Mouse (Mus musculus): ENCODE results near the gene Smim12. TPM values are rescaled to one million over a fixed set of nuclear protein-coding genes. Genes with fewer than 3 reads are reported as not detected.

Smim12 gene
- polyA plus RNA-seq (2015; fragmentation: Nextera tagmentation; extraction: Ambion mirVana): 58.9 and 65.1 TPM in 2 replicates

DNA sequence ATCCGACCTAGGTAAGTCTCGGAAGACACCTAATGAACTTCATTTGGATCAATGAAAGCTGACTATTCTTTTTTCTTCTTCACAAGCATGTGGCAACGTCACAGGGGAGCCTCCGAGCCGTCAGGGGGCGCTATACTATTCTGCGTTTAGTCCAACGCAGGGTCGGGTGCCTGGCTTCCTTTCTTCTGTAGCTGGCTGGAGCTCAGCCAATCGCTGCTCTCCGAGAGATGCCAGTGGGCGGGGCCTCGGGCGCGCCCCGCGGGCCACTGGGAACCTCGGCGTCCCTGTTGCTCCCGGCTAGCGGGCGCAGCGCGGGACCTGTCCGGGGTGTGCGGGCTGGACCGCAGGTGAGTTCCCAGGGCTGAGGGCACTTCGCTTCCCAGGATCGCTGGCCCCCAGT, at the start of gene Smim12:
Smim12 (plus strand) TSS at position 233 of the 400 bp plus-strand sequence.

Other genes with a start within 250 kb of the Smim12 start
- 56.8 and 61.3 TPM in 2 replicates for gene Sfpq, start 222.5 kb upstream of the Smim12 start, polyA plus RNA-seq (2015; fragmentation: Nextera tagmentation; extraction: Ambion mirVana)
- gene Zmym1, start 182.6 kb upstream of the Smim12 start, polyA plus RNA-seq (2015; fragmentation: Nextera tagmentation; extraction: Ambion mirVana): 9.0 and 9.1 TPM in 2 replicates
- 8.1 and 10.1 TPM in 2 replicates for gene Zmym6, start 166.4 kb upstream of the Smim12 start, polyA plus RNA-seq (2015; fragmentation: Nextera tagmentation; extraction: Ambion mirVana)
- gene Tmem35b, start 120.1 kb upstream of the Smim12 start, polyA plus RNA-seq (2015; fragmentation: Nextera tagmentation; extraction: Ambion mirVana): 39.4 and 62.7 TPM in 2 replicates
- 6.5 and 7.5 TPM in 2 replicates for gene Dlgap3, start 74.6 kb upstream of the Smim12 start, polyA plus RNA-seq (2015; fragmentation: Nextera tagmentation; extraction: Ambion mirVana)
- 7.7 and 11.4 TPM in 2 replicates for gene Gja4, start 70.3 kb downstream of the Smim12 start, polyA plus RNA-seq (2015; fragmentation: Nextera tagmentation; extraction: Ambion mirVana)
- gene Gjb3, start 87.1 kb downstream of the Smim12 start, polyA plus RNA-seq (2015; fragmentation: Nextera tagmentation; extraction: Ambion mirVana): 0.38 and 0.55 TPM in 2 replicates
- 0.39 and 0.43 TPM in 2 replicates for gene Gjb4, start 110.3 kb downstream of the Smim12 start, polyA plus RNA-seq (2015; fragmentation: Nextera tagmentation; extraction: Ambion mirVana)
- gene Gjb5, start 114.4 kb downstream of the Smim12 start, polyA plus RNA-seq (2015; fragmentation: Nextera tagmentation; extraction: Ambion mirVana): 2.6 and 3.1 TPM in 2 replicates